Mouse (Mus musculus): ENCODE measurements at regions not wholly inside any gene's neighbourhood (a gene's known extent, or its start where the extent isn't known, plus 50 kb on each side); places are given as distances from the start of the nearest gene placed in this dataset.
A peak's percentile ranks its signal among the peaks of the same experiment; 100 is the strongest.

DNA sequence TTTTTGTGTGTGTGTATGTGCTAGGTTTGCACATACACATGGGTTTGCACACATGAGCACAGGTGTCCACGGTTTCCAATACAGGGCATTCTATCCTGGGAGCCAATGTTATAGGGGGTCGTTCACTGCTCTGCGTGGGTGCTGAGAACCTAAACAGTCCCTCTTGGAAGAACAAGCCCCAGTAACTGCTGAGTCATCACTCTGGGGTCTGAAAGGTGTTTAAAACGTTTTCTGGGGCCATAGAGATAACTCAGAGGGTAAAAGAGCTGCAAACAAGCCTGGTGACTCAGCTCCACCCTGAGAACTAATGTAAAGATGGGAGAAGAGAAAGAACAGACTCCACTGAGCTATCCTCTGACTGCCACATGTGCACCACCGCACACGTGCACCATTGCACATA is 172.0 kb upstream of the Tbx3 start:
- Histone ChIP-seq H3K4me3 (no peak overlapping the region), H3K27ac (no peak overlapping the region)
- no peak for DNase-seq (ENCODE audit: low spot score in 2 of 2)
- no peak for TF ChIP-seq CTCF (conservative IDR thresholded peaks at IDR 0.05)

DNA sequence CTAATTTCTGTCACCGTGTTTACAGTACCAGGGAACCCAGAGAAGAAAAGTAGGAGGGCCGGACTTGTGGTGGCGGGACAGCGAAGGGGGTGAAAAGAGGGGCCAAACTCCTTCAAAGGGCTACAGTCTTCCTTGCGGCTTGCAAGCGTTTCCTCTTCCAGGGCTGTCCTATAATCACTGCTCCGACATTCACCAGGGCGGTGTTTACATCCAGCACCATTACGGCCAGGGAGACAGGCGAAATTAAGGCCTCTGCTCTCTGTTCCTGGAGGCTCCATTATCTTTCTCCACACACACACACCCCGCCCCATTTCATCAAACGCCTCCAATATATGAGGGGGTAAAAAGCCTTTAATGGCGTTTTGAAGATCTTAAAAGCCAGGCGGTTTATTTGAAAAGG is 162.8 kb upstream of the Tbx3 start:
- H3K4me3 ChIP-seq = no peak overlapping the region
- no peak for TF ChIP-seq CTCF (conservative IDR thresholded peaks at IDR 0.05)
- no peak for DNase-seq (ENCODE audit: low spot score in 2 of 2)
- no peak overlapping the region for H3K27ac ChIP-seq

GRCm38 (mm10) chr5:119518506-119519252 is 151.8 kb upstream of the Tbx3 start:
- Histone ChIP-seq H3K27ac (no peak overlapping the region), H3K4me3 (no peak overlapping the region)
- no peak for DNase-seq (ENCODE audit: low spot score in 2 of 2)
- no peak for TF ChIP-seq CTCF (conservative IDR thresholded peaks at IDR 0.05)

GRCm38 (mm10) chr5:119524171-119524570 is 146.3 kb upstream of the Tbx3 start:
- DNase-seq (ENCODE audit: low spot score in 2 of 2) = no peak
- no peak overlapping the region for H3K27ac ChIP-seq
- H3K4me3 ChIP-seq = no peak overlapping the region
- no peak for TF ChIP-seq CTCF (conservative IDR thresholded peaks at IDR 0.05)

DNA sequence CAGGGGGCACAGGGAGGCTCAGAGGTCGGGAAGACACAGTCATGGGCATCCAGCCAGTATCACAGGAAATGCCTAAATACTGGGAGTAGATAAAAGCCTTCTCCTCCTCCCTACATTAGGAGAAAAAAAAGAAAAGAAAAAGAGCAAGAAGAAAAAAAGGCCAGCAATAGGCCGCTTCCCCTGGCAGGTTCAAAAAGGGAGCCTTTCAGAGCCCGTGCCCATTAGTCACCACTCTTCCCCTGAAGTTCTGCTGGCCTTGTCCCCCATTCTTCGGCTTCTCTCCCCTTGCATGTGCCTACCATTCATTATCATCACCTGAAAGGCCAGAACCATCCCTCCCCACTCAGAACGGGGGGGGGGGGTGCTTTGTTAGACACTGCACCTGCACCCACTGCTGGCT is 144.5 kb upstream of the Tbx3 start:
- DNase-seq (ENCODE audit: low spot score in 2 of 2) = no peak
- no peak overlapping the region for H3K27ac ChIP-seq
- TF ChIP-seq CTCF (conservative IDR thresholded peaks at IDR 0.05) = no peak
- no peak overlapping the region for H3K4me3 ChIP-seq

DNA sequence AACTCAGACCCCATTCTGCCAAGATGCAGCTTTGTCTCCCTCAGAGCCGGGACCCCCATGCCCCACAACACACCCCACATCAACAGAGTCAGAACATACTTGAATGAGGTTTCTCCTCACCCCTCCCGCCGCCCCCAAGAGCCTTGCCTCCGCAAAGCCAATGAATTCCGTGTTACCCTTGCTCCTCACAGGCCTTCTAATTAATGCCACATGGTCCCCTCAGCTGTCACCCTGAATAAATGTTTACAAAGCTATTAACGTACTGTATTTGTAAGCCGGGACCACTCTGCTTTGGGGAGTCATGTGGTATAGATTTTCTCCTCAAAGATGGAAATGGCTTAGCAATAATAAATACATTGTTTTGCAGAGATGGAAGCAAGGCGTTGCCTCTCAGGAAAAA is 140.5 kb upstream of the Tbx3 start:
- H3K4me3 ChIP-seq = no peak overlapping the region
- no peak for TF ChIP-seq CTCF (conservative IDR thresholded peaks at IDR 0.05)

DNA sequence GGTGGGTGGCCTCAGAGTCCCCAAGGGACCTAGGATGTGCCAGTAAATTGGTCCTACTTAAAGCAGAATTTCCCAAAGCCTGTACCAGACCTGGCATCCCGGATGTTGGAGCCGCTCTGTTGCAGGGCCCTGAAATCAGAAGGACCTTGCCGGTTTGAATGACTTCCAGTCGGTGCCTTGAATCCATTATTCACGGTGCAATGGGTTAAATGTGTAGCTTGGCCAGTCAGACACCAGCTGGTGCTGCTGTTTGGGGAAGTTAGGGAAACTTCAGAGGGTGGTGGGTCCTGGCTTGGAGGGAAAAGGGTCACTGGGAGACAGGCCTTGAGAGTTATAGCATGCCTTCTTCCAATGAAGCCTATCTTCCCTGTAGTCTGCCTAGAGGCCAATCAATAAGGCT is 135.5 kb upstream of the Tbx3 start:
- TF ChIP-seq CTCF (conservative IDR thresholded peaks at IDR 0.05) = no peak
- DNase-seq (ENCODE audit: low spot score in 2 of 2) = no peak
- Histone ChIP-seq H3K27ac (no peak overlapping the region), H3K4me3 (no peak overlapping the region)

More for the DNA sequence above, 140.5 kb upstream of the Tbx3 start:
- DNase-seq (ENCODE audit: low spot score in 2 of 2) = no peak
- no peak overlapping the region for H3K27ac ChIP-seq

DNA sequence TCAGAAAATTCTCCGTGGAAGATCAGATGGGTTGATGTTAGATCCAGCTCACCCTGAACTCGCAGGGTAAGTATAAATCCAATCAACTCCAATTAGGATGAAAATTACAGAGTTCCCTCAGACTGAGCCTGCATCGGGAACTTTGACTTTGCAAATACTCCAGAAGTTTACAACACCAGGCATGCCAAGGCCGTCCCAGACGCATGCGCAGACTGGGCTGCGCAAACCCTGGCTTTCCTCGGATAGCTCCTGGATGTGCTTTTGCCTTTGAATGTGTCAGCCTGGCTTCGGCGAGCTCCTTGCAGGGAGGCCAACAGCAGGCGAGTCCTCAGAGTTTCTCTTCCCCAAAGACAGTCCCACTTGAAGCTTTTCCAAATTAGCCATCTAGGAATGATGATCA is 127.6 kb upstream of the Tbx3 start:
- Histone ChIP-seq H3K27ac (no peak overlapping the region), H3K4me3 (no peak overlapping the region)
- DNase-seq (ENCODE audit: low spot score in 2 of 2) = no peak
- TF ChIP-seq CTCF (conservative IDR thresholded peaks at IDR 0.05) = no peak

GRCm38 (mm10) chr5:119543716-119544115 is 126.8 kb upstream of the Tbx3 start:
- no peak overlapping the region for H3K4me3 ChIP-seq
- no peak overlapping the region for H3K27ac ChIP-seq
- no peak for TF ChIP-seq CTCF (conservative IDR thresholded peaks at IDR 0.05)
- DNase-seq (ENCODE audit: low spot score in 2 of 2) = no peak

DNA sequence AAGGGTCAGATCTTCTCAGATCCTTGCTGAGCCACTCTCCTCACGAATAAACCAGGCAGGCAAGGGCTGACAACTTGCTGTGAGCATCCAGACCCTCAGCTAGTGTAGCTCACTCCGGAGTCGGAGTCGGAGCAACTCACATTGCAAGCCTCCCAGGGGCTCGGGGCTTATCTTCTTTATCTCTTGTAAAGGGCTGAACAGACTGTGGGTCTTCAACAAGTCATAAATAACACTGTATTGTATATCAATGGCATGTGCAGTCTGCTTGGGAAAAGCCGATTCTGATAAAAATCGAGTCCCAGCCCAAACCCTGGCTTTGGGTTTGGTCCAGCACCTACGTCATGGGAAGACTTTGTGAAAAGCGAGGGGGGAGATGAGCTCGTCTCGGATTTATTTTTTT is 125.8 kb upstream of the Tbx3 start:
- DNase-seq (ENCODE audit: low spot score in 2 of 2) = no peak
- TF ChIP-seq CTCF (conservative IDR thresholded peaks at IDR 0.05) = no peak
- Histone ChIP-seq H3K4me3 (no peak overlapping the region), H3K27ac (no peak overlapping the region)

DNA sequence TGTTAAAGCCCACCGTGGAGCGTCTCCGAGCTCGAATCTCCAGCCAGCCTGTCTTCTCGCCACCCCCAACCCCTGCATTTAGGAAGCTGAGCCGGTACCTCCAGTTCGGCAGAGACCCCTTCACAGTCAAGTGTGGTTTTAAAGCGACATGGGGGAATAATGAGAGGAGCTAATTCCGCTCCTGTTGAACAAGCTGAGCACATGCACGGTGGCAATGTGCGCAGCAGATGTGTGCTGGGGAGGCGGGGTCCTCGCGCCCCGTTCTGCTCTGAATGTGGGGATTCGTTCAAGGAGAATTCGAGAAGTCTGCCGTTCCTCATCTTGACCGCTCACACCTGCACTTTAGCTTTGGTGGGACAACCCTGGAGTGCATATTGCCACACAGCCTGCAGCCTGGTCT is 123.4 kb upstream of the Tbx3 start:
- H3K4me3 ChIP-seq = no peak overlapping the region
- TF ChIP-seq CTCF (conservative IDR thresholded peaks at IDR 0.05) = no peak
- DNase-seq (ENCODE audit: low spot score in 2 of 2) = no peak
- H3K27ac ChIP-seq = no peak overlapping the region

DNA sequence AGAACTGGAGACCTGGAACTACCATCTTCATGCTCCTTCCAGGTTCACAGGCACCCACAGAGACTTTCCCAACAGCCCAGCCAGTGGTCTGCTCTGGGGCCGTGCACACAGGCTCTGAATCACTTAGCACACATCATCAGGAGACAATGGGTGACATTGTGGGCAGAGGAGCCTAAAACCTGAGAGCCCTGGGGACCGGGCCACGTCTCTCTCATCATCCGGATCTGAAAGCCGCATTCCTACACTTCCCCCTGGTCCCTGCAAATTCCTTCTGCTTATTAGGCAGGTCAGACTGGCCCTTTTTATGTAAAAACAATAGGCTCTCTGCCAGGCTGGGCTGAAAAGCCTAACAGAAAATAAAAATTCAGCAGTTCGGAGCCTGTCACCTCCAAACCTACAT is 119.6 kb upstream of the Tbx3 start:
- no peak overlapping the region for H3K4me3 ChIP-seq
- no peak for DNase-seq (ENCODE audit: low spot score in 2 of 2)
- no peak overlapping the region for H3K27ac ChIP-seq
- no peak for TF ChIP-seq CTCF (conservative IDR thresholded peaks at IDR 0.05)

GRCm38 (mm10) chr5:119553469-119553868 is 117.0 kb upstream of the Tbx3 start:
- peak overlapping the region; percentile 21; the same call in 1 of the 2 replicates for H3K27ac ChIP-seq
- DNase-seq (ENCODE audit: low spot score in 2 of 2) = peak; percentile 71 to 72
- H3K4me3 ChIP-seq = no peak overlapping the region
- no peak for TF ChIP-seq CTCF (conservative IDR thresholded peaks at IDR 0.05)

GRCm38 (mm10) chr5:119557071-119557470 is 113.4 kb upstream of the Tbx3 start:
- H3K27ac ChIP-seq = peak overlapping the region; percentile 53; the same call in 1 of the 2 replicates
- DNase-seq (ENCODE audit: low spot score in 2 of 2) = peak; percentile 43 to 61
- TF ChIP-seq CTCF (conservative IDR thresholded peaks at IDR 0.05) = no peak
- H3K4me3 ChIP-seq = no peak overlapping the region

Data from layer of hippocampus, adult 2 months (tissue).